Mouse (Mus musculus) hindbrain, embryonic 10.5 days (tissue): Measurements from ENCODE around the gene Abca13. TPM values are rescaled to one million over a fixed set of nuclear protein-coding genes. Genes with fewer than 3 reads are reported as not detected.

Source experiments
- DNase-seq: peaks from one replicate; pipeline ENCODE4 v3.0.0-alpha.2; 2017; ENCODE audit warnings: low spot score
- H3K27ac ChIP-seq: fragments of 300-500 bp; sonication (generic); 2 replicates; pipeline ENCODE4 v1.5.1; 2016; ENCODE audit warnings: mild to moderate bottlenecking, moderate library complexity
- H3K27me3 ChIP-seq: fragments of 300-500 bp; sonication (generic); 2 replicates; pipeline ENCODE4 v1.6.1; 2016; ENCODE audit warnings: mild to moderate bottlenecking; ENCODE audit not compliant: poor library complexity, insufficient read depth, severe bottlenecking
- H3K36me3 ChIP-seq: fragments of 300-500 bp; sonication (generic); 2 replicates; pipeline ENCODE4 v1.6.1; 2016; ENCODE audit warnings: mild to moderate bottlenecking, moderate library complexity
- H3K4me1 ChIP-seq: fragments of 300-500 bp; sonication (generic); replicated peaks from 2 replicates; pipeline ENCODE4 v1.6.1; 2016; ENCODE audit warnings: mild to moderate bottlenecking
- H3K4me3 ChIP-seq: fragments of 300-500 bp; sonication (generic); 2 replicates; pipeline ENCODE4 v1.5.1; 2016; ENCODE audit warnings: mild to moderate bottlenecking, moderate library complexity
- H3K9me3 ChIP-seq: fragments of 300-500 bp; sonication (generic); 2 replicates; pipeline ENCODE4 v1.6.1; 2016; ENCODE audit warnings: mild to moderate bottlenecking, moderate library complexity
- WGBS: fragments of 180-500 bp; shearing (Covaris S2); methylation state at CpG from one replicate; pipeline ENCODE4 v1.1.7; 2016; 5-methylcytosine and 5-hydroxymethylcytosine counted together
- polyA plus RNA-seq: library from polyadenylated mRNA; unstranded; fragments of >200 nt; fragmentation: Nextera tagmentation; extraction: Ambion mirVana; gene quantifications from 2 replicates; pipeline ENCODE4 v1.2.1, GENCODE M21; 2016

Gene Abca13
- polyA plus RNA-seq, 1 experiment from 2014 or later: 0.01 TPM

DNA sequence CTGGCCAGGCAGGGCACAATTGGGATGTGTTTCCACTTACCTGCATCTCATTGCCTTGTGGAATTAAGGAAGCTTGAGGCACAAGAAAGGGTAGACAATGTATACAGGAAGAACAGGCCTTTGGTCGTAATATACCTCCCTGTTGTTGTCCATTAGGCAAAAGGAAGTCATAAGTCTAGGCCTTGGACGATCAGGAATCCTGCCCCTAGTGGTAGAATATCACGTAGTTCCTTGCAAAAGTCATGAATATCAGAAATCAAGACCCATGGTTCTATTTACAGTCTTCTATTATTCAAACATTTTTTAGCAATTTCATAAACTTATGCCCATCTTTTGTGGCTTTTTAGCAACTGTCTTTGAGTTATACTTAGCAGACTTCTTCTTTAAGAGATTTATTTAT lies 456.2 kb downstream of the Abca13 start:
- WGBS: 66% methylated on average over 3 of the region's 3 CpGs
- DNase-seq: no peak
- no peaks in the 10 kb centered on the region for H3K36me3 ChIP-seq

DNA sequence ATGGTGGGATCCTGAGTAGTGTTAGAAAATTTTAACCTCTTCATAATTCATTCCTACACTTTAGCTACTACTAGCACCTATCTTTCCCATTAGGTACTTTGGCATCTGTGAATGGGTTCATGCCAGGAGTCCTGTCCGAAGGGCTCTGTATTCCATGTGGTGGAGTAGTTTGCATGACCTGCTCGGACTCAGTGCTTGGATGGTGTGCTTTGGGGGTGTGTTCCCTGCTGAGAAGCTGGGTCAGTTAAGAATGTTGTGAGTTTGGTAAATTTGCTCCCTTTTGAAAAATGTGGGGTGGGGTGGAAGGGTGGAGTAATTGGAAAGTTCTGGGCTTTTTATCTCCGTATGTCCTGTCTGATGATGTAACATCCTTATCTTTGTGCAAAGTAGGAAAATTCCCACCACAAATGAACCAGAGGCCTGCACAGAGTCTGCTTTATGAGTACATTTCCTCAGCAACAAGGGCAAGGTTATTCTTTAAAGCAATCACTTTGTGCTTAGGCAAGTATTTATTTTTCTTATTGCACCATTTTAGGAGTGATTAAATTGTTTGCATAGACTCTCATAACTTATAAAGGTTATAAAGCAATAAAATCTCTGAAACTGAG lies 475.0 kb downstream of the Abca13 start:
- H3K27me3 ChIP-seq: no peaks in the 10 kb centered on the region
- H3K4me1 ChIP-seq: no peaks in the 10 kb centered on the region
- H3K36me3 ChIP-seq: no peaks in the 10 kb centered on the region
- no peak for DNase-seq
- no peak overlapping the region for H3K4me3 ChIP-seq
- H3K9me3 ChIP-seq: no peaks in the 10 kb centered on the region
- no peak overlapping the region for H3K27ac ChIP-seq
- WGBS: 88% methylated on average over 3 of the region's 3 CpGs

More for the DNA sequence above, 456.2 kb downstream of the Abca13 start:
- 0 out of 2 replicates have a peak, but pooled peaks cover 3% of the 10 kb centered on the region for H3K9me3 ChIP-seq
- H3K4me3 ChIP-seq: no peak overlapping the region
- H3K27ac ChIP-seq: no peak overlapping the region
- no peaks in the 10 kb centered on the region for H3K27me3 ChIP-seq
- H3K4me1 ChIP-seq: no peaks in the 10 kb centered on the region

DNA sequence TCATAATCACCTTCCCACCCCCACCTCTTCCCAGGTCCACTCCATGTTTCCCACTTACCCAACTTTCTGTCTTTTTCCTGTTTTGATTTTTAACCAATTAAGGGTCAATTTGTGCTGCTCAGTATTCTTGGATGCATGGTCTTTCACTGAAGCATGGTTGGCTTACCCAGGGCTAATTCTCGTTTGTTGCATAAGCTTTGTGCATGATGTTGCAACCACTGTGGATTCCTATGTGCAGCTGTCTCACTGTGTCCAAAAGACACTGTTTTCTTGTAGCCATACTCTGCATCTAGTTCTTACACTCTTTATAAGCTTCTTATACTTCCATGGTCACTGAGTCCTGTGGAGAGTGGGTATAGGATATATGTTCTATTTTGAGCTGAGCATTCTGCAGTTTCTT lies 477.7 kb downstream of the Abca13 start:
- H3K27ac ChIP-seq: no peak overlapping the region
- no peaks in the 10 kb centered on the region for H3K36me3 ChIP-seq
- H3K4me3 ChIP-seq: no peak overlapping the region
- H3K9me3 ChIP-seq: no peaks in the 10 kb centered on the region
- DNase-seq: no peak
- no peaks in the 10 kb centered on the region for H3K4me1 ChIP-seq
- no peaks in the 10 kb centered on the region for H3K27me3 ChIP-seq
- 86% methylated on average over 1 of the region's 1 CpGs for WGBS

DNA sequence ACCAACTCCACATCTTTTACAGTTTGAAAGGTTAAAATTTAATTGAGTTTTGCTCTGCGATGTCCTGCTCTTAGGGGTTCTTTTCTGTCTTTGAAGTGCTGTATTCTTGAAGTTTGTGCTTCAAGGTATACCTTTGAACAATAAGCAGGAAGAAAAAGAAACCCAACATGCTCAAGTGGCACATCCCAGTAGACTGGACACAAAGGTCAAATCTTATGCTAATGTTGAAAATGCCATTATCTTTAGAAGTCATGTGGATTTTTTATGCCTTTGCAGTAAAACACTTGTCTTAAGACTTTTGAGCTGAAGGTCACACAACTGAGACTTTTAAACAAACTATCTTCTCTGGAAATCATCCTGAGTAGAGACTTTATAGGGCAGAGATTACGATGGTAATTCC lies 493.2 kb downstream of the Abca13 start:
- 94% methylated on average over 2 of the region's 2 CpGs for WGBS
- H3K4me3 ChIP-seq: no peak overlapping the region
- H3K27me3 ChIP-seq: no peaks in the 10 kb centered on the region

DNA sequence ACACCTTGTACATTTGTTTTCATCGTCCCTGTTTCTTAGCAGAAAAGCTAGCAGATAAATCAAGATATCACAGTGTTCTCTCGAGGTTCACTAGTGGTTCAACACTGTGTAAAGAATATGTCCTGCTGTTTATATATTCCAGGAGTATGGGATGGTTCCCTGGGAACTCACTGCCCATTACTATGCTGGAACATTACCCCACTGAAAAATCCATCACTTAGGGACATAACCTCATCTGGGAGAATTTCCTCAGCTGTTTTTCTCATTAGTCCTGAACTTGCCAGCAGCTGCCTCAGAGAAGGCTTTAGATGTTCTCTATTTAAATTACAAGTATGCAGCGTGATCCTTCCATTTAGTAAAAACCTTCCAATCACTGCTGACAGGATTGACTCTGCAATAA lies 513.4 kb downstream of the Abca13 start:
- Histone ChIP-seq H3K9me3 (no peaks in the 10 kb centered on the region), H3K27me3 (no peaks in the 10 kb centered on the region), H3K4me3 (no peak overlapping the region), H3K27ac (no peak overlapping the region), H3K36me3 (no peaks in the 10 kb centered on the region), H3K4me1 (no peaks in the 10 kb centered on the region)
- no peak for DNase-seq
- WGBS: 78% methylated on average over 3 of the region's 3 CpGs

More for the DNA sequence above, 493.2 kb downstream of the Abca13 start:
- no peak for DNase-seq
- Histone ChIP-seq H3K9me3 (no peaks in the 10 kb centered on the region), H3K4me1 (no peaks in the 10 kb centered on the region), H3K36me3 (no peaks in the 10 kb centered on the region), H3K27ac (no peak overlapping the region)

DNA sequence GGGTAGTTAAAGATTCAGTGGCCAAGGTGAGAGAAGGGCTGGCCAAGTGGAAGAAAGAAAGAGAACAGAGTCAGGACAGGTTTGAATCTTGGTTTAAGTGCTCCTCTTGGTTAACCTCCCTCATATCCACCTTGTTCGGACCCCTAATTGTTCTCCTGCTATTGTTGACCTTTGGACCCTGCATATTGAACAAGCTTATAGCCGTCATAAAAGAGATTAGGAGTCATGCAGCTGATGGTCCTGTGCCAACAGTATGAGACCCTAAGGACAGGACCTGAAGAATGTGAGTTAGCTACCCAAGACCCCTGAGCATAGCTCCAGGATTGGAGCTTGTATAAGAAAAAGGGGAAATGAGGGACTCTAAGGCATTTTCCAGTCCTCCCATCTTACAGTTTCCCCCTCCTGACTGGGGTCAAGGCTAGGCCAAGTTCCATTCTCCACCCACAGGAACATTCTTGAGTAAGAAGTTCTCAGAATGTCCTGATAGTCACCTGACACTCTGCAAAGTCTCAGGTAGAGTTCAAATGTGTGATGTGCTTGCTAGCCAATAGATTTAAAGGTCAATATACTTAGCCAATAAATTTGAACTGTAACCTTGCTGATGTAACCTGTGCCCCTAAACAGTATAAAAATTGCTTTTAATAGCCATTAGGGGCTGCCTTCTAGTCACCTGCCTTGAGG lies 536.2 kb downstream of the Abca13 start:
- Histone ChIP-seq H3K9me3 (no peaks in the 10 kb centered on the region), H3K4me1 (no peaks in the 10 kb centered on the region), H3K36me3 (no peaks in the 10 kb centered on the region), H3K27me3 (no peaks in the 10 kb centered on the region), H3K27ac (no peak overlapping the region), H3K4me3 (no peak overlapping the region)
- 85% methylated on average over 2 of the region's 2 CpGs for WGBS
- no peak for DNase-seq

DNA sequence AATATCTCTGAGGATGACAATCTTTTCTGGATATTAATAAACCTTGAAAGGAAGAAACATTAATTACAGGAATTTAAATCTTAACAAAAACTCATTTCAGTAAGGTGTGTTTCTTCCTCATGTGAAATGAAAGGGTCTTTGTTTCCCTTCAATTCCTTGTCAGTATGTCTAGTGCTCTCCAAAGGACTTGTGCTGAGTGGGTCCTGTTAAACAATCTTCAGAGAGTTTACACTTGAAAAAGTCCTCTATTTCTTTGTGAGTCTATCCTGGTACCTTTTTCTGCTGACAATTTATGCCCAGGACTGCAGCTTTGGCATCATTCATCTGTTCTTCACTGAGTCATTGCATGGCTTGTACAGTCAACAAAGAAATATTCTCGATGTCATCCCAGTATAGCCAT lies 539.6 kb downstream of the Abca13 start:
- H3K4me1 ChIP-seq: no peaks in the 10 kb centered on the region
- no peak overlapping the region for H3K4me3 ChIP-seq
- H3K27ac ChIP-seq: no peak overlapping the region
- DNase-seq: no peak
- H3K27me3 ChIP-seq: no peaks in the 10 kb centered on the region
- no peaks in the 10 kb centered on the region for H3K36me3 ChIP-seq
- no peaks in the 10 kb centered on the region for H3K9me3 ChIP-seq
- 80% methylated on average over 1 of the region's 1 CpGs for WGBS

Other genes with a start within 250 kb of the Abca13 start
- 0.03 TPM in 1 of 2 replicates, not detected in the other for gene Pkd1l1, start 218.7 kb upstream of the Abca13 start, polyA plus RNA-seq
- 15.1 and 22.4 TPM in 2 replicates for gene Hus1, start 180.8 kb upstream of the Abca13 start, polyA plus RNA-seq
- gene Gm11992, start 143.3 kb upstream of the Abca13 start, polyA plus RNA-seq: 1.2 and 1.3 TPM in 2 replicates
- gene Sun3, start 143.0 kb upstream of the Abca13 start, polyA plus RNA-seq: 0.14 TPM in 1 of 2 replicates, not detected in the other
- 12.0 and 14.8 TPM in 2 replicates for gene Upp1, start 73.8 kb upstream of the Abca13 start, polyA plus RNA-seq